Mouse (Mus musculus): Measurements from ENCODE around the gene Zfp646. TPM values are rescaled to one million over a fixed set of nuclear protein-coding genes. Genes with fewer than 3 reads are reported as not detected.
"Not testable (repeated sequence)": the region's sequence is repeated elsewhere in the genome, so short reads cannot be mapped to it uniquely, and the experiment has no call there.

Zfp646 gene
- total RNA-seq, 2 experiments from 2014 or later, result 24.0 to 27.1 TPM

- no peak for DNase-seq (ENCODE audit: low spot score in 2 of 2)
Observed at GRCm38 (mm10) chr7:127879301-127879700, 3.3 kb downstream of the Zfp646 start.

GRCm38 (mm10) chr7:127880431-127880830 is 4.4 kb downstream of the Zfp646 start:
- DNase-seq (ENCODE audit: low spot score in 2 of 2), result no peak

GRCm38 (mm10) chr7:127885951-127886350 is 9.9 kb downstream of the Zfp646 start:
- peak in 1 of 2 experiments; percentile 60 for DNase-seq (ENCODE audit: low spot score in 2 of 2)

- no peak for DNase-seq (ENCODE audit: low spot score in 2 of 2)
Observed at GRCm38 (mm10) chr7:127886551-127886950, 10.5 kb downstream of the Zfp646 start.

GRCm38 (mm10) chr7:127887191-127887590 is 11.2 kb downstream of the Zfp646 start:
- DNase-seq (ENCODE audit: low spot score in 2 of 2), result no peak

GRCm38 (mm10) chr7:127887781-127888180 is 11.8 kb downstream of the Zfp646 start:
- no peak for DNase-seq (ENCODE audit: low spot score in 2 of 2)

GRCm38 (mm10) chr7:127888821-127889220 is 12.8 kb downstream of the Zfp646 start:
- no peak for DNase-seq (ENCODE audit: low spot score in 2 of 2)

- DNase-seq (ENCODE audit: low spot score in 2 of 2), result no peak
Observed at GRCm38 (mm10) chr7:127890798-127891197, 14.8 kb downstream of the Zfp646 start, which contains the start of gene Prss53. Gene Prss53, minus strand, starts transcription at chr7:127890970.

GRCm38 (mm10) chr7:127894480-127894879 is 18.5 kb downstream of the Zfp646 start:
- no peak for DNase-seq (ENCODE audit: low spot score in 2 of 2)

GRCm38 (mm10) chr7:127895442-127895841 is 19.4 kb downstream of the Zfp646 start, which contains the start of the genes Gm21974 and Vkorc1:
Gene Gm21974, minus strand, starts transcription at chr7:127895454.
Gene Vkorc1, minus strand, starts transcription at chr7:127895617.
- DNase-seq (ENCODE audit: low spot score in 2 of 2), result peak; percentile 87 to 92

GRCm38 (mm10) chr7:127895891-127896290 is 19.9 kb downstream of the Zfp646 start:
- not testable (repeated sequence) for DNase-seq (ENCODE audit: low spot score in 2 of 2)

- peak in 1 of 2 experiments; percentile 66 for DNase-seq (ENCODE audit: low spot score in 2 of 2)
Observed at GRCm38 (mm10) chr7:127896384-127896783, 20.4 kb downstream of the Zfp646 start.

- DNase-seq (ENCODE audit: low spot score in 2 of 2), result no peak
Observed at GRCm38 (mm10) chr7:127897542-127897941, 21.5 kb downstream of the Zfp646 start.

GRCm38 (mm10) chr7:127898179-127898956 is 22.3 kb downstream of the Zfp646 start:
- no peak for DNase-seq (ENCODE audit: low spot score in 2 of 2)

GRCm38 (mm10) chr7:127899997-127900396 is 24.0 kb downstream of the Zfp646 start:
- no peak for DNase-seq (ENCODE audit: low spot score in 2 of 2)

GRCm38 (mm10) chr7:127901772-127902171 is 25.8 kb downstream of the Zfp646 start:
- no peak for DNase-seq (ENCODE audit: low spot score in 2 of 2)

- peak; percentile 70 to 78 for DNase-seq (ENCODE audit: low spot score in 2 of 2)
Observed at GRCm38 (mm10) chr7:127903971-127904796, 28.2 kb downstream of the Zfp646 start, which contains the start of gene Bckdk. Gene Bckdk, plus strand, starts transcription at chr7:127904082.

- no peak for DNase-seq (ENCODE audit: low spot score in 2 of 2)
Observed at GRCm38 (mm10) chr7:127907939-127908338, 31.9 kb downstream of the Zfp646 start.

- DNase-seq (ENCODE audit: low spot score in 2 of 2), result no peak
Observed at GRCm38 (mm10) chr7:127908656-127909055, 32.6 kb downstream of the Zfp646 start.

GRCm38 (mm10) chr7:127912190-127912871 is 36.3 kb downstream of the Zfp646 start, which contains the start of gene Kat8:
Gene Kat8, plus strand, starts transcription at chr7:127912516.
- DNase-seq (ENCODE audit: low spot score in 2 of 2), result peak; percentile 74 to 87

- no peak for DNase-seq (ENCODE audit: low spot score in 2 of 2)
Observed at GRCm38 (mm10) chr7:127912938-127913337, 36.9 kb downstream of the Zfp646 start.

Measured in gastrocnemius, postnatal 4 days (tissue).